In genomic region chr2:117200869-117201338, GRCm38 (mm10) we compare ENCODE assay signal across 14 mouse cellular contexts. TPM values are rescaled to one million over a fixed set of nuclear protein-coding genes. Genes with fewer than 3 reads are reported as not detected.
DNase-seq lines count a peak whose midpoint lies in the region; ATAC-seq and TF ChIP-seq lines count a peak whose summit lies in the region.
"Had no signal": no experiment of that assay in that cellular context is flagged by ENCODE, and none has a peak within 500 bp of the region (broad histone marks: within the 10 kb centered on the region; RNA-seq: fewer than 3 reads in every experiment).

No protein-coding gene starts in this region.

- no peaks in the 10 kb centered on the region for H3K36me3 ChIP-seq in forebrain, embryonic 13.5 days (ENCODE audit: poor library complexity, severe bottlenecking)
- no peaks in the 10 kb centered on the region for H3K36me3 ChIP-seq in forebrain, embryonic 16.5 days (ENCODE audit: control insufficient read depth, insufficient read depth)
- H3K36me3 ChIP-seq in hindbrain, embryonic 11.5 days (ENCODE audit: control insufficient read depth, insufficient read depth, low read length), result no peaks in the 10 kb centered on the region
- no peaks in the 10 kb centered on the region for H3K36me3 ChIP-seq in hindbrain, embryonic 14.5 days (replicated peaks; ENCODE audit: control insufficient read depth, insufficient read depth)
- H3K36me3 ChIP-seq in midbrain, embryonic 13.5 days, result no peaks in the 10 kb centered on the region

- H3K4me2 ChIP-seq in forebrain, embryonic 13.5 days, result no peak overlapping the region
- no peak overlapping the region for H3K4me2 ChIP-seq in forebrain, embryonic 16.5 days (ENCODE audit: low read length)
- H3K4me2 ChIP-seq in hindbrain, embryonic 11.5 days (replicated peaks; ENCODE audit: low read depth, low read length), result no peak overlapping the region
- H3K4me2 ChIP-seq in hindbrain, embryonic 14.5 days (replicated peaks), result no peak overlapping the region; the same call in 1 of the 2 replicates
- no peak overlapping the region for H3K4me2 ChIP-seq in midbrain, embryonic 13.5 days (replicated peaks)

- TF ChIP-seq CTCF in brain, embryonic 14.5 days (IDR thresholded peaks at IDR 0.05; ENCODE audit: borderline replicate concordance, extremely low read depth, insufficient read depth, insufficient read length), result no peak

- 0 out of 2 replicates have a peak, but pooled peaks have one; percentile 53 for ATAC-seq in forebrain, embryonic 13.5 days
- ATAC-seq in forebrain, embryonic 16.5 days, result no peak
- 0 out of 2 replicates have a peak, but pooled peaks have one; percentile 47 for ATAC-seq in hindbrain, embryonic 11.5 days (ENCODE audit: low FRiP score)
- ATAC-seq in hindbrain, embryonic 14.5 days (ENCODE audit: low FRiP score), result no peak
- peak; percentile 66; the same call in 1 of the 2 replicates for ATAC-seq in midbrain, embryonic 13.5 days
- ATAC-seq in CD4-positive, CD25-positive, alpha-beta regulatory T cell, adult 4 months, result no peak
- ATAC-seq: liver, postnatal 0 days had no signal

- H3K4me1 ChIP-seq in forebrain, embryonic 13.5 days, result peaks cover 9% of the 10 kb centered on the region
- 0 out of 2 replicates have a peak, but pooled peaks cover 5% of the 10 kb centered on the region for H3K4me1 ChIP-seq in forebrain, embryonic 16.5 days (replicated peaks; ENCODE audit: control insufficient read depth, insufficient read depth, low read length)
- no peaks in the 10 kb centered on the region; the same call in 1 of the 2 replicates for H3K4me1 ChIP-seq in hindbrain, embryonic 11.5 days (replicated peaks; ENCODE audit: control insufficient read depth, insufficient read depth, low read length)
- peaks cover 5% of the 10 kb centered on the region; the same call in 1 of the 2 replicates for H3K4me1 ChIP-seq in hindbrain, embryonic 14.5 days (replicated peaks; ENCODE audit: control insufficient read depth, insufficient read depth, low read length)
- peaks cover 19% of the 10 kb centered on the region for H3K4me1 ChIP-seq in midbrain, embryonic 13.5 days (replicated peaks)

- no peaks in the 10 kb centered on the region for H3K9me3 ChIP-seq in forebrain, embryonic 13.5 days (replicated peaks)
- no peaks in the 10 kb centered on the region for H3K9me3 ChIP-seq in forebrain, embryonic 16.5 days (ENCODE audit: control insufficient read depth, low read length)
- no peaks in the 10 kb centered on the region for H3K9me3 ChIP-seq in hindbrain, embryonic 11.5 days (ENCODE audit: control insufficient read depth, low read length)
- no peaks in the 10 kb centered on the region for H3K9me3 ChIP-seq in hindbrain, embryonic 14.5 days (ENCODE audit: control insufficient read depth, low read length)
- H3K9me3 ChIP-seq in midbrain, embryonic 13.5 days, result no peaks in the 10 kb centered on the region

- H3K4me3 ChIP-seq in forebrain, embryonic 13.5 days, result no peak overlapping the region
- H3K4me3 ChIP-seq in forebrain, embryonic 16.5 days (replicated peaks; ENCODE audit: low read length), result no peak overlapping the region
- H3K4me3 ChIP-seq in hindbrain, embryonic 11.5 days (ENCODE audit: low read depth, low read length), result no peak overlapping the region
- no peak overlapping the region for H3K4me3 ChIP-seq in hindbrain, embryonic 14.5 days (replicated peaks; ENCODE audit: low read length)
- H3K4me3 ChIP-seq in midbrain, embryonic 13.5 days (replicated peaks), result no peak overlapping the region

- WGBS in forebrain, embryonic 13.5 days, result 34% methylated on average over 9 of the region's 9 CpGs
- 33% methylated on average over 9 of the region's 9 CpGs for WGBS in forebrain, embryonic 16.5 days
- WGBS in hindbrain, embryonic 11.5 days, result 38% methylated on average over 9 of the region's 9 CpGs
- 27% methylated on average over 9 of the region's 9 CpGs for WGBS in hindbrain, embryonic 14.5 days
- WGBS in midbrain, embryonic 13.5 days, result 30% methylated on average over 9 of the region's 9 CpGs

- DNase-seq in hindbrain, embryonic 11.5 days (ENCODE audit: low spot score), result no peak
- DNase-seq in hindbrain, embryonic 14.5 days (ENCODE audit: low spot score), result no peak
- DNase-seq in brain, embryonic 14.5 days (ENCODE audit: low read depth), result peak; percentile 62
- DNase-seq in right cerebral cortex, postnatal 10 days (ENCODE audit: low spot score in 2 of 2), result no peak
- DNase-seq: adrenal gland, postnatal 36 days; cerebellum, adult 11-12 months; gastrocnemius, postnatal 36 days; liver, postnatal 0 days; retina, postnatal 1 day; thymus, adult 18-20 months had no signal

- H3K9ac ChIP-seq in forebrain, embryonic 13.5 days, result no peak overlapping the region
- H3K9ac ChIP-seq in forebrain, embryonic 16.5 days (replicated peaks; ENCODE audit: low read depth, low read length), result no peak overlapping the region
- H3K9ac ChIP-seq in hindbrain, embryonic 11.5 days (ENCODE audit: low read depth, low read length), result no peak overlapping the region
- H3K9ac ChIP-seq in hindbrain, embryonic 14.5 days, result no peak overlapping the region
- no peak overlapping the region for H3K9ac ChIP-seq in midbrain, embryonic 13.5 days (replicated peaks)
- H3K9ac ChIP-seq: liver, postnatal 0 days had no signal

- H3K27ac ChIP-seq in forebrain, embryonic 13.5 days, result no peak overlapping the region
- H3K27ac ChIP-seq in forebrain, embryonic 16.5 days (ENCODE audit: low read length), result no peak overlapping the region
- H3K27ac ChIP-seq in hindbrain, embryonic 11.5 days (ENCODE audit: low read depth, low read length), result no peak overlapping the region
- no peak overlapping the region for H3K27ac ChIP-seq in hindbrain, embryonic 14.5 days
- no peak overlapping the region for H3K27ac ChIP-seq in midbrain, embryonic 13.5 days

- TF ChIP-seq POLR2A in brain, embryonic 14.5 days (IDR thresholded peaks at IDR 0.05; ENCODE audit: borderline replicate concordance, extremely low read depth, insufficient read depth, insufficient read length, poor library complexity, severe bottlenecking), result no peak

- no peaks in the 10 kb centered on the region for H3K27me3 ChIP-seq in forebrain, embryonic 13.5 days
- no peaks in the 10 kb centered on the region for H3K27me3 ChIP-seq in forebrain, embryonic 16.5 days (replicated peaks; ENCODE audit: control insufficient read depth, insufficient read depth, low read length)
- H3K27me3 ChIP-seq in hindbrain, embryonic 11.5 days (ENCODE audit: control insufficient read depth, insufficient read depth, low read length), result no peaks in the 10 kb centered on the region
- no peaks in the 10 kb centered on the region for H3K27me3 ChIP-seq in hindbrain, embryonic 14.5 days (ENCODE audit: control insufficient read depth, insufficient read depth, low read length)
- no peaks in the 10 kb centered on the region for H3K27me3 ChIP-seq in midbrain, embryonic 13.5 days

RNA-seq across cellular contexts. Expression of gene Fam98b, which starts 48.6 kb away (rescaled TPM):
- polyA plus RNA-seq in forebrain, embryonic 13.5 days (2015; fragmentation: Nextera tagmentation; extraction: Ambion mirVana), result 21.9 and 22.6 TPM in 2 replicates
- polyA plus RNA-seq in forebrain, embryonic 16.5 days (2015; fragmentation: Nextera tagmentation; extraction: Ambion mirVana), result 11.0 and 14.7 TPM in 2 replicates
- polyA plus RNA-seq in hindbrain, embryonic 11.5 days (2014; fragmentation: Nextera tagmentation; extraction: Ambion mirVana), result 9.2 and 13.0 TPM in 2 replicates
- polyA plus RNA-seq in hindbrain, embryonic 14.5 days (2014; fragmentation: Nextera tagmentation; extraction: Ambion mirVana), result 7.9 and 8.8 TPM in 2 replicates
- 36.8 and 47.0 TPM in 2 replicates for polyA plus RNA-seq in brain, embryonic 14.5 days (2012; rRNA removed)
- 21.3 and 21.6 TPM in 2 replicates for polyA plus RNA-seq in midbrain, embryonic 13.5 days (2015; fragmentation: Nextera tagmentation; extraction: Ambion mirVana)
- 10 to 100 TPM in 1 of 2 experiments, 1 to 10 TPM in 1; 8.8 to 10.6 TPM for polyA plus RNA-seq in CD4-positive, CD25-positive, alpha-beta regulatory T cell, adult 4 months (2017; shearing (Covaris generic))

Comparison
In these comparisons a context has a peak if more than half of its experiments do, and no peak if none do; other contexts are left out.
1. ATAC-seq: peak in forebrain, embryonic 13.5 days (single experiment), hindbrain, embryonic 11.5 days (single experiment) and midbrain, embryonic 13.5 days (single experiment); none in forebrain, embryonic 16.5 days (single experiment), hindbrain, embryonic 14.5 days (single experiment) and CD4-positive, CD25-positive, alpha-beta regulatory T cell, adult 4 months (single experiment).